Mouse (Mus musculus): ENCODE measurements at regions not wholly inside any gene's neighbourhood (a gene's known extent, or its start where the extent isn't known, plus 50 kb on each side); places are given as distances from the start of the nearest gene placed in this dataset.

- no peak for DNase-seq (ENCODE audit: low spot score in 2 of 2)
Observed at GRCm38 (mm10) chr4:131208637-131209036, 264.5 kb downstream of the Matn1 start.

GRCm38 (mm10) chr4:131212711-131213110 is 268.5 kb downstream of the Matn1 start:
- DNase-seq (ENCODE audit: low spot score in 2 of 2): no peak

GRCm38 (mm10) chr4:131215682-131216081 is 271.5 kb downstream of the Matn1 start:
- no peak for DNase-seq (ENCODE audit: low spot score in 2 of 2)

GRCm38 (mm10) chr4:131216361-131216760 is 272.2 kb downstream of the Matn1 start:
- DNase-seq (ENCODE audit: low spot score in 2 of 2): no peak

- DNase-seq (ENCODE audit: low spot score in 2 of 2): no peak
Observed at GRCm38 (mm10) chr4:131217083-131217482, 272.9 kb downstream of the Matn1 start.

GRCm38 (mm10) chr4:131217571-131218155 is 273.5 kb downstream of the Matn1 start:
- DNase-seq (ENCODE audit: low spot score in 2 of 2): no peak

GRCm38 (mm10) chr4:131220966-131221365 is 276.8 kb downstream of the Matn1 start:
- DNase-seq (ENCODE audit: low spot score in 2 of 2): no peak

- no peak for DNase-seq (ENCODE audit: low spot score in 2 of 2)
Observed at GRCm38 (mm10) chr4:131230361-131230760, 286.2 kb downstream of the Matn1 start.

GRCm38 (mm10) chr4:131236611-131237031 is 292.4 kb downstream of the Matn1 start:
- no peak for DNase-seq (ENCODE audit: low spot score in 2 of 2)

GRCm38 (mm10) chr4:131238591-131238990 is 294.4 kb downstream of the Matn1 start:
- DNase-seq (ENCODE audit: low spot score in 2 of 2): no peak

GRCm38 (mm10) chr4:131239132-131239531 is 294.9 kb downstream of the Matn1 start:
- no peak for DNase-seq (ENCODE audit: low spot score in 2 of 2)

- DNase-seq (ENCODE audit: low spot score in 2 of 2): no peak
Observed at GRCm38 (mm10) chr4:131240457-131240856, 296.3 kb downstream of the Matn1 start.

- no peak for DNase-seq (ENCODE audit: low spot score in 2 of 2)
Observed at GRCm38 (mm10) chr4:131242250-131242649, 298.1 kb downstream of the Matn1 start.

- DNase-seq (ENCODE audit: low spot score in 2 of 2): no peak
Observed at GRCm38 (mm10) chr4:131243744-131244387, 299.7 kb downstream of the Matn1 start.

- peak in 1 of 2 experiments; percentile 7 for DNase-seq (ENCODE audit: low spot score in 2 of 2)
Observed at GRCm38 (mm10) chr4:131252602-131253442, 308.6 kb downstream of the Matn1 start.

- DNase-seq (ENCODE audit: low spot score in 2 of 2): no peak
Observed at GRCm38 (mm10) chr4:131253443-131253817, 309.2 kb downstream of the Matn1 start.

- DNase-seq (ENCODE audit: low spot score in 2 of 2): no peak
Observed at GRCm38 (mm10) chr4:131254243-131254642, 310.1 kb downstream of the Matn1 start.

- DNase-seq (ENCODE audit: low spot score in 2 of 2): no peak
Observed at GRCm38 (mm10) chr4:131254691-131255090, 310.5 kb downstream of the Matn1 start.

GRCm38 (mm10) chr4:131261236-131261635 is 317.1 kb downstream of the Matn1 start:
- no peak for DNase-seq (ENCODE audit: low spot score in 2 of 2)

GRCm38 (mm10) chr4:131262909-131263308 is 318.7 kb downstream of the Matn1 start:
- DNase-seq (ENCODE audit: low spot score in 2 of 2): no peak

GRCm38 (mm10) chr4:131266764-131267163 is 322.6 kb downstream of the Matn1 start:
- no peak for DNase-seq (ENCODE audit: low spot score in 2 of 2)

- DNase-seq (ENCODE audit: low spot score in 2 of 2): no peak
Observed at GRCm38 (mm10) chr4:131267760-131268159, 323.6 kb downstream of the Matn1 start.

- no peak for DNase-seq (ENCODE audit: low spot score in 2 of 2)
Observed at GRCm38 (mm10) chr4:131270192-131270591, 326.0 kb downstream of the Matn1 start.

Measured in spleen, postnatal 14 days (tissue).